Mouse (Mus musculus) cerebellum, adult 18-20 months (tissue): ENCODE data around the gene Cops7a.

Experiments used
- DNase-seq, 2 experiments: peaks; one replicate each; pipeline ENCODE4 v3.0.0; 2021

Cops7a gene

DNA sequence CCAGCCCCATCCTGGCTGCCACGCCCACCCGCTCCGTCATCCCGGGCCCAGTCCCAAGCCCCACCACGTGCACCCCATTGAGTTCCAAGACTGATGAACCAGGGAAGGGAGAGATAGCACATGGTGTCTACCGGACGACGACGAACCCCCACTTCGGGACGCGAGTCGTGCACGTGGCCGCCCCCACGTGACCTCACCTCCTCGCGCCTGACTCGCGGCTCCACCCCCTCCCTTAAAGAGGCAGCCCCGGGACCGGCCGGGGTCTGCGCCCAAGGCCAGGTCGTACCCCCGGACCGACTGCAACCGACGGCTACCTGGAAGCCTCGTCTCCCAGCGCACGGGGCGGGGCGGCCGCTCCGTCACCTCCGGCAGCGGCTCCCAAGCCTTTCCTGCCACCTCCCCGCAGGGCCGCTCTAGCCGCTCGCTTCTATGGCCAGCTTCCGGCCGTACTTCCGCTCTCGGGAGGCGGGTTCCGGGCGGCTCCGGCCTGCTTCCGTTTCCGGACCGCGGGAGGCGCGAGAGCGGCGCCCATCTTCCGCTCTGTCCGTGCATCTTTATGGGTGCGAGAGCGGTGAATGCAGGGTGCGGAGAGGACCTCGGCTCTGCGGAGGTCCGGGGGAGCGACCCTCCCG is at the start of gene Cops7a:
Gene Cops7a, minus strand, starts transcription at position 451 of the 632 bp plus-strand sequence.
- peak; percentile 97 for DNase-seq

DNA sequence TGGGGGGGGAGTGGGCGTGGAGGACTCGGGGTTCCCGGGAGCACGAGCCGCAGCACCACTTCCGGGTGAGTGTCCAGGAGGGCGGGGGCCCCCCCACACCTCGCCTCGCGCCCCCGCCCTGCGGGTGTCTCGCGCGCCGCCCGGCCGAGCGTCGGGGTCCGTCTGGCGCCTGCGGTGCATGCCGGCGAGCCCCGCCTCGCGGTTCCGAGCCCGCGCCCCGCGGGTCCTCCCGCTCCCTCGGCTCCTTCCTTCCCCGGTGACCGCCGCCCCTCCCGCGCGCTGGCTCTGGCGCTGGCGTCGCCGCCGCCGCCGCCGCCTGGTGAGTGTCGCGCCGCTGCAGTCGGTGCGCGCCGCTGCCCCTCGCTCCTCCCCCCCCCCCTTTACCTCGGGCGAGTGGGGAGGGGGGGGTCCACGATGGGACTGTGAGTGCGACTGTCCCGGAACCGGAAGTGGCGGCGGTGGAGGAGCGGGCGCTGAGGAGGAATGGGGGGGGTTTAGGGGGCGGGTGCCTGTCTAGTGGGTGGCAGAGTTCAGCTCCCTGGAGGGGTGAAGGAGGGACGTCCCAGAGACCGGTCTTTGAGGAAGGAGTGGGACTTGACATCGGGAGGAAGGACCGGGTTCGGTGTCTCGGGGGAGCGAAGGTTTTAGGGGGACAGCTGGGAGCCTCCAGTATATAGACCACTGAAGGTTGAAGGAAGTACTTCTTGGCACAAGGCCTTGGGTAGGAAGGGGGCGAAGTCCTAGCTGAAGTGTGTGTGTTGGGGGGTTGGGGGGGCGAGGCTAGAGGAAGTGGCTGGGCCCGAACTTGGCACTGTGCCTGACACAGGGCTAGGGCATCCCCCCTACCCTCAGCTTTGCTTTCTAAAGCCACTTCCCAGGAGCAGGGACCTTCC is 44.1 kb upstream of the Cops7a start:
- peak; percentile 79 to 84 for DNase-seq

DNA sequence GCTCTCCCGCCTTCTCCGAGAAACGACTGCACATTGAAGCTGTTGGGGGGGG is 43.6 kb upstream of the Cops7a start, which contains the start of gene Zfp384:
Gene Zfp384, plus strand, starts transcription at position 17 of the 52 bp plus-strand sequence.
- DNase-seq: no peak

DNA sequence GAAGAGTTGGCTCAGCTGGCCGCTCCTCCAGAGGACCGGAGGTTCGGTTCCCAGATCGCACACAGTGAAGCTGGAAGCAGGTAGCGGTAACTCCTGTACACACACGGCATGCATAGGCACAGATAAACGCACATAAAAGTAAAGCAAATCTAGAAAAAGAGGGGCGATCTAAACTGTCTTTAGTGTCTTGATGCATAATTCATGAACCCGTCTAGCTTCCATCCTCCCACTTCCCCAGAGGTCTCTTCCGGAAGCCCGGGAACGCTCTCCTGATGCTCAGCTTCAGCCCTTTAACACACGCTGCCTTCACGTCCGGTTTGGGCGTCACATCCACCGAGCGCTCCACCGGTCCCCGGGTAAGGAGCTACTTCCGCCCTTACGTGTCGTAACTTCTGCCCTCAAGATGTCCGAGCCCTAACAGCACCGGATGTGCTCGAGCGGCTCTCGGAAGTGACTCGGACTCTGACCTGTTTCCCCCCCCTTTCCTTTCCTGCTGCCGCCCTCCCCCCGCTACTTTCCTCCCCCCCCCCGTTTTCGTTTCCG is 43.3 kb upstream of the Cops7a start:
- peak; percentile 96 to 99 for DNase-seq

DNA sequence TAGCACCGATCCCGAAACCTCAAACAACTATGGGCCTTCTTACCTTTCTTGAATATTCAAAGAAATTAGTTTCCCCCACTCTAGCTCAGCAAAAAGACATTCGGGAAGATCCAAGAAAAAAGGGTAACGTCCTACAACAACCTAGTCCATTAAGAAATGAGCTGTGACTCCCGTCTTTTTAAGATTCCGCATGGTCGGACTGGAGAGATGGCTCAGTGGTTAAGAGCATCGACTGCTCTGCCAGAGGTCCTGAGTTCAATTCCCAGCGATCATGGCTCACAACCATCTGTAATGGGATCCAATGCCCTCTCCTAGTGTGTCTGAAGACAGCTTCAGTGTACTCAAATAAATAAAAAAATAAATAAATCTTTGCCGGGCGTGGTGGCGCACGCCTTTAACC is 42.7 kb upstream of the Cops7a start:
- DNase-seq: no peak

DNA sequence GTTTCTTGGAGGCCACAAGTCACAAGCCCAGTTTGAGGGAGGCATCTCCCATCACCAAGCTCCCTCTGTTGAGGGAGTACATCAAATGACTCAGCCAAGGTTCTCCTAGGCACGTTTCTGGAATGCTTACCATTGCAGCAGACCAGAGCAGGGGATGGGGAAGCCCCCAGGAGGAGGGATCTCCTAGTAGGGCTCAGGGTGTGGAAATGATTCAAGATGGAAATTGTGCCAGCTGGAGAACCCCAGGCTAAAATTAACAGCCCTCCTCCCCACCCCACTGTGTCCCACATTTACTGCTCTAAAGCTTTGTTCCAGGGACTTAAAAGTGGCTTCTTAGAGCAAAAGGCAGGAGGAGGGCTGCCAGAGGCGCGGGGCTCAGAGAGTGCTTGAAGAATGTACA is 39.7 kb upstream of the Cops7a start:
- DNase-seq: no peak

DNA sequence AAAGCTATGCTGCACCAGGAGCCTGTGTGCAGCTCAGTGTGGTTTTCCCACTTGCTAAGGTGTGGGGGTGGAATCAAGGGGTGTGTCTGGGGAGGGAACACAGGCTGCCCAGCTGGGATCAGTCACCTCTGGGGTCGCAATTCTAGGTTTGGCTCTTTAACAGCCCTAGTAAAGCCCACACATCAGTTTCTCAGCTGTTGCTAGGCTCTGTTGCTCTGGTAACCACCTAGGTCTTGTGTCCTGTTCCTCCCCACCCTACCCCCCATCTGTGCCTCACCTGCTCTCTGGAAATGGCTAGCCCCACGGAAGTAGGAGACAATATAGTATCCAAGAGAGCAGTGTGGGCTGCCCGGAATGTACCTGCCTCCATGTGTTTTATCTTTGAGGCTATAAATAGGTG is 38.4 kb upstream of the Cops7a start:
- no peak for DNase-seq

DNA sequence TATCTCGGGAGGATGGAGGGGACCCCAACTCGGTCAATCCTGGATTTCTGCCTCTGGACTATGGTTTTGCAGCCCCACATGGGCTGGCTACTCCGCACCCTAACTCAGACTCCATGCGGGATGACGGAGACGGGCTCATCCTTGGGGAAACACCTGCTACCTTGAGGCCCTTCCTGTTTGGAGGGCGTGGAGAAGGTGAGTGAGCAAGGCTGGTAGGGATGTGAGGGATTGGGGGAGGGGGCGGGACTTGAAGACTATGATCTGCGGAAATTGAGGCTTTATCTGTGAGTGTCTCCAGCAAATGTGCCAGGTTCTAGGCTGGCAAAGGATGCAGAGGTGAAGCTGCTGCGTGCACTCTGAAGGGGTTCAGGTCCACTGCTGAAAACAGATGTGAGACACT is 34.2 kb upstream of the Cops7a start:
- no peak for DNase-seq

DNA sequence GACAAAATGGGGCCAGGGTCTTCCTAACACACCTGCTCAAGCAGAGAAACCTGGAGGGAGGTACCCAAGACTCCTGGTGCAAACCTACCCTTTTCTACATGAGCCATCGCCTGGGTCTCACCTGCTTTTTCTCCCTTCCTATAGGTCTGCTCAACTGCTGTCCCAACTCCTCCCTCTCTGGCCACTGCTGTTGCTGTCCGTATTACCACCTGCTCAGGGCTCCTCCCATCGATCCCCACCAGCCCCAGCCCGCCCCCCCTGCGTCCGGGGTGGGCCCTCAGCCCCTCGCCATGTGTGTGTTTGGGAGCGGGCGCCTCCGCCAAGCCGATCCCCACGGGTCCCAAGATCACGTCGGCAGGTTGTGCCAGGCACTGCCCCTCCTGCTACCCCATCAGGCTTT is 33.8 kb upstream of the Cops7a start:
- no peak for DNase-seq

DNA sequence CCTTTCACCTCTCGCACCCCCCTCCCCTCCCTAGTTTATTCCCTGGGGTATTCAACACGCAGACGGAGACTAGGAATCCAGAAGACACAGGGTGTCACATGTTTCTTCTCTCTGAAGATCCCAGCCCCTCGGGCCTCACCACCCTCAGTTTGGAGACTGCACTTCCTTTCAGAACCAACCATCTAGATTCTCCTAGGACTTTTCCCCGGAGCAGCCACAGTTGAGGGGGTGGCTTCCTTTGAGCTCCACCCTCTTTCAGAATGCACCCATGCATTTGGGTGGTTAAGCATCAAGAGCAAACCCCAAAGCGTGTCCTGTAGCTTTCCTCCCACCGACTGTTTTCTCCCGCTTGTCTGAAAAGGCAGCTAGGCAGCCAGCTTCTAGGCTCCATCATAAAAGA is 32.7 kb upstream of the Cops7a start:
- DNase-seq: peak; percentile 19 to 25

DNA sequence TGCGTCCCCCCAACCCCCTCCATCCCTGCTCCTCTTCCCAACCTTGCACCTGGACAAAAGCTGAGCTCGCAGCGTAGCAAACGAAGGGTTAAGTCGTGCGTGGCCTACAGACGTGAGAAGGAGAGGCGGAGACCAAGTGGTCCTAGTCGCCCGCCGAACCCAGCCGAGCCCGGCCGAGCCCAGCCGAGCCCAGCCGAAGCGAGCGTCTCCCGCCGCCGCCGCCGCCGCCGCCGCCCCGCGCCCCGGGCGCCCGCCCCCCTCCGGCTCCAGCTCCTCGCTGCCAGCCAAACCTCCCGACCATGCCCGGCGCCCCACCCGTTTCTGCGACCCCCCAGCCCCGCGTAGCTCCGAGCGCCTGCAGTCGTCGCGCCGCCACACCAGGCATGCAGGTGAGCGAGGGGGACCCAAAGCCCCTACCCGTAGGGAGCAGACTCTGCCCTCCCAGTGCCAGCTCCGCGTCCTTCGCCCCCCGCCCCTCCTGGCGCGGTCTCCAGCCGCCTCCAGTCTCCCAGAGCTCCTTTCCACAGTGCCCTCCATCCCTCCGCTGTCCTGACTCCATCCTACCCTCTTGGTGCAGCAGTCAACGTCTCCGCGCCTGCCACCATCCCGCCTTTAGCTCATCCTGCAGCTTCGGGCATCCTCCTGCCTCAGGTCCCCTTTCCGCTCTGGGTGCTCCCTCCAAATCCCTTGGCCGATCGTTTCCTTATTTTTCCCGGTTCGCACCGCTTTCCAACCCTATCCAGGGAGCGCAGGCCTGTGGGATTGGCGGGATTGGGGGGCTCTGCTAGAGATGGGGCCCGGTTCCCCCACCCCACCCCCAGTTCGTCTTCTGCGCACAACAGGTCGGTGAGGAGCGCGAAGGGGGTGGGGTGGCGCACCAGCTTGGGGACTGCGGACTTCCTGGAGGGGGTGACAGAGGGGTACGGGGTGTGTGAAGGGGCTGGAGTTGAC is 31.5 kb upstream of the Cops7a start, which contains the start of gene Pianp:
Gene Pianp, plus strand, starts transcription at position 144 of the 951 bp plus-strand sequence.
- peak; percentile 91 for DNase-seq

DNA sequence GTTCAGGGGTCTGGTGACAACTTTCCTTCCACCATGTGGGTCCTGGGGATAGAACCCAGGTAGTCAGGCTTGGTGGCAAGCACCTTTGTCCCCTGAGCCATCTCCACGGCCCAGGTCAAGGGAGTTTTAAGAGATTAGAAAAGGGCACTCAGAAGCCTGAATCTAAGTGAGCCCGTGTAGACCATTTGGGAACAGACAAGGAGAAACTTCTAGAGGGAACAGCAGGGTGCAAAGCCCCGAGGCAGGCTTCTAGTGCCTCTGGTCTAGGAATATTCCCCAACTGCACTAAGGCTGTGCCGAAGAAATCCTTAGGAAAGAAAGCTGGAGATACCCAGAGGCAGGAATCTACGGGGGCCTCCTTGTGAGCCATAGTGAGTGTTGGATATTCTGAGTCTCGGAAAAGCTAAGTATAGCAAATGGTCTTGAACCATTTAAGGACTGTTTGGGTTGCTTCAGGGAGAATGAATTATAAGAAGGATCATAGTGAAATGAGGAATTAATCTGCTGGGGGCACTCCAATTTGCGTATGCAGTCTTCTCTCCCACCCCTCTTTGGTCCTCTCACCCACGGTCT is 30.6 kb upstream of the Cops7a start:
- DNase-seq: peak in 1 of 2 experiments; percentile 16

DNA sequence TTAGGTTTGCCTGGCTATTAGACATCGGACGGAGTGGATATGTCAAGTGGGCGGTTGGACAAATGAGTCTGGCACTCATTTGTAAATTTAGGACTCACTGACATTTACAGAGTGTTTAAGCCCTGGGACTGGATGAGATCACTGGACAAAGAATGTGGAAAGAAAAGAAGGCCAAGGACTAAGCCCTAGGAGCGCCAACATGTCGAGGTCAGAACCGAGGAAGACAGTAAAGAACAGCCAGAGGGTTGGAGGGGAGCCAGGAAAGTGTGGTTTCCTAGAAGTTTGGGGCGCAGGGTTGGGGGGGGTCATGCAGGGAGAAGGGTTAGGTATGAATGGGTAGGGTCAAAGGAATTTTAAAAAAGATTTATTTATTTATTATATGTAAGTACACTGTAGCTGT is 29.9 kb upstream of the Cops7a start:
- peak in 1 of 2 experiments; percentile 17 for DNase-seq

DNA sequence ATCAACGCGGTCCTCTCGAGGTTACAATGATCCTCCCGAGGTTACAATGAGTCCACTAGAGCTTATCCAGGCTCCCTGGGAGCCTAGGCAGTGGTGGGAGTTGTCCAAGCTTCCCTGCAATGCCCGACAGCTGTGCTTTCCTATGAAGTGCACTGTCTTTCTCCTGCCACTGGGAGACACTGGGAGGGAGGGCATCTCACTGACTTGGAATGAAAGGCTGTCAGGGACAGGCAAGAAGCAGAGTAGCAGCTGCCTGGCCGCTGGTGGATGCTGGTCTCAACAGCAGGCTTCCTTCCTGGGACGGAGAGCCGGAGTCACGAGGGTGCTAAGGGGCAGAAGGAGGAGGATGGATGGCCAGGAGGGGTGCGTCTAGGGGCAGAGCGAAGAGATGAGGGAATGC is 28.5 kb upstream of the Cops7a start:
- DNase-seq: no peak

DNA sequence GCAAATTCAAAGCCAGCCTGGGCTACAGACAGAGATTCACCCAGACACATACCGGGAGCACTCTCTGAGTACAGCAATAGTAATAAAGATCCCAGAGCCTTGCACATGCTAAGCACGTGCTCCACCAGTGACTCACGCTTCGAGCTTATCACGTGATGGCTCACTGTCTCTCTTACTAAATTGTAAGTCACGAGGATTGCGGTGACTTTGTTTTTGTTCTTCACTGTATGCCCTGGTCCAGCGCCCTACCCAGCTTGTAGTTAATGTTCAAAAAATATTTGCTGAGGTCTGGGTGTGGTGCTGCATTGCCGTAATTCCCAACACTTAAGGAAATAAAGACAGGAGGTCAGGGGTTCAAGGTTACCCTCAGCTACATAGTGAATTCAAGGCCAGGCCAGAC is 28.0 kb upstream of the Cops7a start:
- DNase-seq: no peak

DNA sequence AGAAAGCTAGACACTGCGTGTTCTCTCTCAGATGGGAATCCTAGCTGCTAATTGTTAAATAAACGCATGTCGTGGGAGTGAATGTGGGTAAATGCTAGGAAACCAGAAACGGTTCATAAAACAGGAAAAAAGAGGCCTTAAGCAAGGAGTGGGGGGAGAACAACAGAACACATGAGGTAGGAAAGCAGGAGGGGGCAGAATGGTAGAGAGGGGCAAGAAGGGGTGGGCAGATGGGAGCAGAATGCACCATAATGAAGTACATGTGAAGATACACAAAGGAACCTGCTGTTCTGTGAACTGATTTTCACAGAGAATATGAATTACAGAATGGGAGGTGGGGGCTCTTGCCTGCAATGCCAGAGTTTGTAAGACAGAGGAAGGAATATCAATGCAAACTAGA is 26.9 kb upstream of the Cops7a start:
- DNase-seq: no peak

DNA sequence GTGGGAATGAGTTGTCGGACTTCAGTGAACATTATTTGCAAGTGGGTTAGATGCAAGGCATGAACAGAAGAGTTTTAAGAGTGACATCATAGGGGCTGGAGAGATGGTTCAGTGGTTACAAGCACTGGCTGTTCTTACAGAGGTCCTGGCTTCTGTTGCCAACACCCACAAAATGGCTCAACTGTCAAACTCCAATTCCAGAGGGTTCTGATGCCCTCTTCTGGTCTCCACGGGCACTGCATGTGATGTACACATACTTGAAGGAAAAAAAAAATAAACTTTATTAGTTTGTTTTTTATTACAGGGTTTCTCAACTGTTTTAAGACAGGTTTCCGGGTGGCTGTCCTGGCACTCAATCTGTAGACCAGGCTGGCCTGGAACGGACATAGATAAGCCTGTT is 2.4 kb upstream of the Cops7a start:
- DNase-seq: peak; percentile 49 to 61

DNA sequence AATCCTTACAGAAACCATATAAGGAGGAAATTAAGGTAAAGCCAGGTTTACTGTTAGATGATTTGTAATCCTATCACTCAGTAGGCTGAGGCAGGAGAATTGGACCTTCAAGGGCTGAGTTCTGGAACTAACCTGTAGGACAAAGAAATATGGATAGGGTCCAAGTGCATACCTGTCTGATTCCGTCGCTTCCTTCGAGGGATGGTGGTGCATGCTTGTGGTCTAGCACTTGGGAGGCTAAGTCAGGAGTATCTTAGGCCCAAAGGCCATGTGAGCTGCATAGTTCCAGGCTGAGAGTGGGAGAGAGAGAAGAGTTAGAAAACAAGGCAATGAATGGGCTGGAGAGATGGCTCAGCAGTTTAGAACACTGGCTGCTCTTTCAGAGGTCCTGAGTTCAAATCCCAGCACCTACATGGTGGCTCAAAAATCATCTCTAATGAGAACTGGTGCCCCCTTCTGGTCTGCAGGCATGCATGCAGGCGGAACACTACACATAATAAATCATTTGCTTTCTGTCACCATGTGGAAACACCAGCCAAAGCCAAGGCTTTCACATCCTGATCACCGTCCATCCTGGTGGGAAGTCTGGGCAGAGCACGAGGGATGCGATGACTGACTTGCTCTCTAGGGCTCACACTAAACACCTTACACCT is 1.3 kb upstream of the Cops7a start:
- DNase-seq: no peak

DNA sequence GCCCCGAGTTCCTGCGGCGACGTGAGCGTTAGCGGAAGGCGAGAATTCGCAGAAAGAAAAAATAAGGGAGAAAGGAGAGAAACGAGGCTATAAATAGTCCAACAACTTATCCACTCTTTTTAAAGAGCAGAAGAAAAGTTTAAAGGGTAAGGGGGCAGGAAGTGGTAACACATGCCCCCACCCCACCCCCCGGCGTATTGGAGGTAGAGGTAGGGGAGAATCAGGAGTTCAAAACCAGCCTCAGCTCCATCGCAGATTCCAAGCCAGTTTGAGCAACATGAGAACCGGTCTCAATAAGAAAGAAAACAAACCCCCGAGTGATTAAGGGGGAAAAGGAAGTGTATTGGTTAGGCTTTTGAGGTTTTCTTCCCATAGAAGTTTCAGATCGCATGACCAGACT is 409 bp upstream of the Cops7a start:
- DNase-seq: no peak

DNA sequence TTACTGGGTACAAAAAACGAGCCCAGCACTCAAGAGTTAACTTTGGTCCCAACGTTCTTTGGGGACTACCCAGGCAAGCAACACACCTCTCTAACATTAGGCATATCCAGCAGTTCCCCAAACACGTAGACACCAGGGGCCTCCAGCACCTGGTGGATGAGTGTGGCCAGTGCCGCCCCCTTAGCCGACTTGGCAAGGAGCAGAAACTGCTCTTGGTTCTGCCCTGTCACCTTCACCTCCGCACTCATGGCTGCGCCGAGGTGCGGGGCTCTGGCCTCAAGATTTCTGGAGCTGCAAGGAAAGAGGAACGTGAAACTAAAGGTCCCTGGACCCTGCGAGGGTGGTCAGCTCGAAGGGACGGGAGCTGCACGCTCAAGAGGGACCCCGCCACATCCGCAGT is 700 bp downstream of the Cops7a start:
- no peak for DNase-seq

DNA sequence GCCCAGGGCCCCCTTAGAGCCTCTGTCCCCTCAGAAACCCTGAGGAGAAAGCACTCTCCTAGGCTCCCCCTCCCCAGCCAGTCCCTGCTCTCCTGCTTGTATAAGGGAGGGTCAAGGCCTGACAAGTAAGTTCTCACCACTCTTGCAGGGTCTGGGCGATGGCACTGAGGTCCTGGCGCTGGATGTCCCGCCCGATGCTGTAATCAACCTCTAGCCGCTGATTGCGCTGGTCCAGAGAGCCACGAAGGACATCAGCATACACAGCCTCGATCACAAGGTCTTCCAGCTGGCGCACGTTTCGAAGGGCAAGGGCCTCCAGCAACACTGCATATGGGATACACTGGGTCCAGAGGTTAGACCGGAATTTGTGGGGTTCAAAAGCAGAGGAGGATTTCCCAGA is 4.3 kb downstream of the Cops7a start:
- DNase-seq: no peak

DNA sequence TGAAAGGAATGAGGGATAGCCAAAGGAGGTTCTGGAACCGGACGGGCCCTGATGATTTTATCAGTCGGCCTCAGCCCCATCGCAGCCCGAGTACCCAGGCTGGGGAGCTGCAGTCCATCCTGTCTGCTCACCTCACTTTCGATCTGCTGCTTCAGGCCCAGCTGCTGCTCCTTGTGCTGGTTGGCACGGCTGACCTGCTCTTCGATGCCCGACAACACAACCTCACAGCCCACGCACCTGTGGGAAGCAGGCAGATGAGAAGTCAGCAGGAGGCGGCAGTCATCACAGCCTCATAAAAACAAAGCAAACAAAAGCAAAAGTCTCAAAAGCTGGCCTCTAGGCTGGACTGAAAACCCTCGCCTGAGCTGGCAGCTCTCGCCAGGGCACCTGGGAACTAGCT is 5.4 kb downstream of the Cops7a start:
- no peak for DNase-seq

DNA sequence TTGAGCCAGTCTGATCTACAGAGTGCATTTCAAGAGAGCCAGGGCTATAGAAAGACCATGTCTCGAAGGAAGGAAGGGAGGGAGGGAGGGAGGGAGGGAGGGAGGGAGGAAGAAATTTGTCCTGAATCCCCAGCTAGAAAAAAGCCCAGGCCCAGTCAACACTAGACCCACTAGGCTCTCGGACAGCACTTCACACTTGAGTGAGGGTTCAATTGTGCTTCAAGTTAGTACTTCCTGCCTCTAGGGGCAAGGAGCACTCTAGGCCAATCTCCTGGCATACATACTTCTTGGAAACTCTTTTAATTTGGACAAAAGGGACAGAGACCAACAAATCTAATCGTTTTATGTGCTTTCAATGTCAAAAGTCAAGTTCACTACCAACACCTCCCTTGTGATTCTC is 7.2 kb downstream of the Cops7a start:
- no peak for DNase-seq
